Mouse (Mus musculus) kidney, adult 18-20 months (tissue): ENCODE measurements around the gene Slc35d3.

Experiments used
- DNase-seq: peaks from one replicate; pipeline ENCODE4 v3.0.0; 2021

The Slc35d3 gene

DNA sequence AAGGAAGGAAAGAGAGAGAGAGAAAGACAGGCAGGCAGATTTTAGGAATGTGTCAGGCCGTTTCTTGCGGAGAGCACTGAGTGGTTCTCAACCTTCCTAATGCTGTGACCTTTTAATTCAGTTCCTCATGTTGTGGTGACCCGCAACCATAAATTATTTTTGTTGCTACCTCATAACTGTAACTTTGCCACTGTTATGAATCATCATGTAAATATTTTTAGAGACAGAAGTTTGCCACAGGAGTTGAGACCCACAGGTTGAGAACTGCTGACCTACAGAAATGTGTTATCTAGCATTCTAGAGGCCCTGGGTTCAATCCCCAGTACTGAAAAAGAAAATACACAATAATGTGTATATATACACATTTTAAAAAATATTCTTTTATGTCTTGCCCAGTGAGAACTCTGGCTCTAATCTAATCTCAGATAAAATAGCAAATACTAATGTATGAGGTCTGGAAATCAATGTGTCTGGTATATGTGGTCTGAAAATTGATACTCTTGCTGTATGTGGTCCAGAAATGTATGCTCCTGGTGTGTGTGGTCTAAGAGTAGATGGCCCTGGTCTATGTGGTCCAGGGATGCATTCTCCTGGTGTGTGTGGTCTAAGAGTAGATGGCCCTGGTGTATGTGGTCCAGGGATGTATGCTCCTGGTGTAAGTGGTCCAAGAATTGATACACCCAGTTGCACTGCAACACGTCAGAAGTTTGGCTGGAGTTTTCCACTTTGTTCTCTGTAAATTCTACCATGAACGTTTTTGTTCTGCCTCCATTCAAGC is 20.0 kb downstream of the Slc35d3 start:
- DNase-seq: no peak

GRCm38 (mm10) chr10:19820986-19821385 is 30.3 kb downstream of the Slc35d3 start:
- DNase-seq: no peak

- no peak for DNase-seq
Observed at GRCm38 (mm10) chr10:19818723-19819355, 32.4 kb downstream of the Slc35d3 start.

DNA sequence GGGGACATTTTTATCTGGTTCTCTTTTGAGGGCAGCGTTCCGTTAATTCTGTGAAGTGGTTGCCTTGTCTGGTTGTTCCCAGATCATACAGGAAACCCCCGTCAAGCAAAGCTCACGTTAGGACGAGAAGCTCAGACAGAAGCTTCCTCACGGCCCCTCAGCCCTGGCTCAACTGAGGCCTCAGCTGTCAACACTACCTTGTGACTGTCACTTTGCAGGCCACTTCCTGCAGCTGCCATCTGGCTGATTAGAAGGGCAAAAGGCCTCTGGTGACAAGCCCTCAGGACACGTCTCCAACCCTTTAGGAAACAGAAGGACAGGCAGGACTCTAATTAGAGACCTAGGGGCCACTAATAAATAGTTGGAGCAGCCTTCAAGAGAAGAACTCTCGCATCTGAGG is 35.9 kb downstream of the Slc35d3 start:
- no peak for DNase-seq

DNA sequence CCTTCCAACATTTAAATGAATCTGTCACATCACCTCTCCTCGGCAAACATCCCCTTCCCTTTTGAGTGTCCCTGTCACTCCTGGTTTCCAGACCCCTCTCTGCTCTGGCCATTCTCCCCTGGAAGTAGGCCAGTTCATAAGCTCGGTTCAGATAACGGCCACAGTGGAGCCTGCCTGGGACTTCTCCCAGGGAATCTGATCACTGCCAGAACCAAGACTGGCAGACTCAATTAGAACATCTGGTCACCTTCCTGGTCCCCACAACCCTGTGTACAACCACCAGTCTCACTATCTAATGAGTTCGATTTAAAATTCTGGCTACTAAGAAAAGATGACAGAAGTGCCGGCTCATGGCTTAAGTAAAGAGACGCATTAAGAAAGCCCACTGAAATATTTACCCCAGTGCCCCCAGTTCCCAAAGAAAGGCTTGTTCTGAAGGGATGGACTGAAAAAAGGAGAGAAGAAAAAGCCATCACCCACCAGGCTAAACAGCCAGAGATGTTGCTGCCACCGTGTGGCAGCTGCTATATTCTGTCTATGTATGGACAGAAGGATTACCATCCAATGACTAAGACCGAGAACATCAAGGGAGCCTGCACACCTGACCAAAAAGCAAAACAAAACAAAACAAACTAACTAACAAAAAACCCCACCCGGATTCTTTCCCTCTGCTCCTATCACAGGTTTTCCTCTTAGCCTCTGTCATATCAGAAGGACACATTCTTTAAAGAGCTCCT is 39.7 kb downstream of the Slc35d3 start:
- DNase-seq: no peak

- DNase-seq: no peak
Observed at GRCm38 (mm10) chr10:19804763-19805162, 46.5 kb downstream of the Slc35d3 start.

DNA sequence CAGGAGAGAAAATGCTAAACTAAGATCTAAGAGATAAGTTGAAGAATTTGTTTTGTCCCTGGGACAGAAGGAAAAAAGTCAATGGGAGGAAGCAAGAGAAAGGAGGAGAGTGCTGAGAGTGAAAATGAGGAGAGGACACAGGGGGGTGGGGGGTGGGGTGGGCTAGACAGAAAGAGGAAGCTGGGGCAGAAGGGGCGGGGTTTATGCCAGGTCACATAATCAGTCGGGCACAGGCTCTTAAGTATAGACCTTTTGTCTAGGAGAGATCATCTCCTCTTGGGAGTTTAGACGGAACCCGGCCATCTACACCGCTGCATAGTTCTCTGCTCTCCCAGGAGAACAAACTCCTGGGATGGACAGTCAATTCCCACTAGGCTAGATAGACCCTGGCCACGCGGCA is 48.3 kb downstream of the Slc35d3 start:
- no peak for DNase-seq
